ENCODE assay signal across 25 mouse cellular contexts in the genomic region with DNA sequence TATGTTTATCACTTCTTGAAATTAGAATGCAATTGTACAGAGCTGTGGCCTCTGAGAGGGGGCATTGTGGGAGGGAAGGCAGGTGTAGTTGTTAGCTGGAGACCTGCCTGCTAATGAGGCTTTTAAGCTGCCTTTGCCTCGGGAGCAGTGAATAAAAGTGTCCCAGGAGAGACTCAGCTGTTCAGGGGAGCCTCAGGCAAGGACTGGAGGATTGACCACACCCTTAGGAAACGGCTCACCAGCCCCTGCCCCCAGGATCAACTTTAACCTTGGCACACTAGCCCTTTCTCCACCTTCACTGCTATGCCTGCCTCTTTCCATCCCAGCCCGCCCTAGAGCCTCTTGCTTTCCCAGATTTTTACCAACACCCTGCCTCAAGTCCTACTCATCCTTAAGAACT.
"Had no signal": no experiment of that assay in that cellular context is flagged by ENCODE, and none has a peak within 500 bp of the region (broad histone marks: within the 10 kb centered on the region; RNA-seq: fewer than 3 reads in every experiment).

No protein-coding gene starts in this region.

- H3K9me3 ChIP-seq: heart, embryonic 15.5 days; hindbrain, embryonic 13.5 days; hindbrain, embryonic 15.5 days; intestine, embryonic 15.5 days; limb, embryonic 10.5 days had no signal

- ATAC-seq: inflammation-experienced regulatory T-cells, adult 6 months; intestine, embryonic 15.5 days; intestine, postnatal 0 days had no signal

- H3K4me2 ChIP-seq: heart, embryonic 11.5 days; heart, embryonic 13.5 days; heart, embryonic 15.5 days; hindbrain, embryonic 13.5 days; hindbrain, embryonic 15.5 days; intestine, embryonic 15.5 days; limb, embryonic 12.5 days; liver, embryonic 11.5 days had no signal

- H3K27me3 ChIP-seq: heart, embryonic 13.5 days; heart, embryonic 15.5 days; hindbrain, embryonic 13.5 days; hindbrain, embryonic 15.5 days; intestine, embryonic 15.5 days; limb, embryonic 12.5 days had no signal

- H3K4me1 ChIP-seq: heart, embryonic 15.5 days; intestine, embryonic 15.5 days had no signal

- DNase-seq: gastrocnemius, postnatal 14 days; gastrocnemius, postnatal 36 days; heart, adult 11 months; heart, adult 2 months; heart, postnatal 14 days; heart, postnatal 36 days; kidney, adult 18-20 months; kidney, adult 8-10 months; kidney, postnatal 10 days; kidney, postnatal 25 days; kidney, postnatal 4 days; liver had no signal

- H3K36me3 ChIP-seq: heart, embryonic 13.5 days; heart, embryonic 15.5 days; hindbrain, embryonic 13.5 days; hindbrain, embryonic 15.5 days; intestine, embryonic 15.5 days; limb, embryonic 10.5 days; limb, embryonic 12.5 days had no signal

- H3K27ac ChIP-seq: heart, adult 2 months; heart, embryonic 13.5 days; heart, embryonic 15.5 days; hindbrain, embryonic 13.5 days; hindbrain, embryonic 15.5 days; intestine, embryonic 15.5 days; layer of hippocampus, adult 2 months; left cerebral cortex, adult 2 months; limb, embryonic 10.5 days; limb, embryonic 12.5 days had no signal

- H3K9ac ChIP-seq: heart, embryonic 13.5 days; heart, embryonic 15.5 days; hindbrain, embryonic 13.5 days; hindbrain, embryonic 15.5 days; intestine, embryonic 15.5 days; limb, embryonic 12.5 days had no signal

- H3K4me3 ChIP-seq: heart, adult 2 months; heart, embryonic 13.5 days; heart, embryonic 15.5 days; hindbrain, embryonic 13.5 days; hindbrain, embryonic 15.5 days; intestine, embryonic 15.5 days; layer of hippocampus, adult 2 months; left cerebral cortex, adult 2 months; limb, embryonic 10.5 days; limb, embryonic 12.5 days had no signal
